Mouse (Mus musculus): Measurements from ENCODE around the gene Dus3l.
A peak's percentile ranks its signal among the peaks of the same experiment; 100 is the strongest.

GRCm38 (mm10) chr17:56762769-56763731, 1.5 kb upstream of the Dus3l start:
- TF ChIP-seq CTCF (IDR thresholded peaks at IDR 0.05; ENCODE audit: borderline replicate concordance, extremely low read depth, insufficient read depth, insufficient read length) (peak; percentile 90), POLR2A (IDR thresholded peaks at IDR 0.05; ENCODE audit: borderline replicate concordance, extremely low read depth, insufficient read depth, insufficient read length, poor library complexity, severe bottlenecking) (no peak)

Measured in brain, embryonic 14.5 days (tissue).